Mouse (Mus musculus): ENCODE measurements around the gene Exoc2. TPM values are rescaled to one million over a fixed set of nuclear protein-coding genes. Genes with fewer than 3 reads are reported as not detected.

Exoc2 gene
- polyA plus RNA-seq, 1 experiment from 2014 or later: 42.7 TPM

GRCm38 (mm10) chr13:30785423-30786040 is 188.4 kb downstream of the Exoc2 start:
- no peak overlapping the region for H3K27ac ChIP-seq
- no peak overlapping the region for H3K9ac ChIP-seq
- H3K4me2 ChIP-seq: no peak overlapping the region
- no peaks in the 10 kb centered on the region for H3K36me3 ChIP-seq (replicated peaks)
- H3K4me1 ChIP-seq: no peaks in the 10 kb centered on the region
- no peak for ATAC-seq (ENCODE audit: low FRiP score)
- no peak overlapping the region for H3K4me3 ChIP-seq (replicated peaks)
- WGBS: 91% methylated on average over 4 of the region's 4 CpGs
- no peaks in the 10 kb centered on the region for H3K27me3 ChIP-seq
- H3K9me3 ChIP-seq: no peaks in the 10 kb centered on the region

DNA sequence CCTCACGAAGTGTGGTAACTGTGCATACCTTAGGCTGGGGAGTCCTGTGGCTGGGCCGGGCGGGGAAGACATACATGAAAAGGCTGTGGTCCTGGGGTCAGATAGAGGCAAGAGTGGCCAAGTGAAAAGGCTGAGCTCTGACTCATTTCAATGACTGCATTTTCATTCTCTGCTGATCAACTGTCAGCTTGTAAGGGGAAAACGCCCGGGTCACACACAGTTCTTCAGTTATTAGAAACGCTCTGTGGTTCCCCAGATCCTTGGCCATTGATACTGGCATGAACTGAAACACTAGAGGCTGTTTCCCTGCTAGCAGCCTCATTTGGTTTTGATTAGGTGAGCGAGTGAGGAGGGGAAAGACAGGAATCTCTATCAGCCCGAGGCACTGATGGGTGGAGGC is 191.5 kb downstream of the Exoc2 start:
- no peak overlapping the region for H3K9ac ChIP-seq
- no peak overlapping the region for H3K4me2 ChIP-seq
- 51% methylated on average over 8 of the region's 8 CpGs for WGBS
- no peaks in the 10 kb centered on the region for H3K9me3 ChIP-seq
- H3K36me3 ChIP-seq (replicated peaks): no peaks in the 10 kb centered on the region
- H3K4me3 ChIP-seq (replicated peaks): no peak overlapping the region
- H3K27ac ChIP-seq: no peak overlapping the region
- ATAC-seq (ENCODE audit: low FRiP score): no peak
- H3K4me1 ChIP-seq: no peaks in the 10 kb centered on the region
- H3K27me3 ChIP-seq: no peaks in the 10 kb centered on the region

GRCm38 (mm10) chr13:30781905-30782304 is 192.0 kb downstream of the Exoc2 start:
- Histone ChIP-seq H3K36me3 (replicated peaks) (no peaks in the 10 kb centered on the region), H3K9me3 (no peaks in the 10 kb centered on the region), H3K4me2 (no peak overlapping the region), H3K4me3 (replicated peaks) (no peak overlapping the region), H3K27me3 (no peaks in the 10 kb centered on the region), H3K4me1 (no peaks in the 10 kb centered on the region), H3K9ac (no peak overlapping the region), H3K27ac (no peak overlapping the region)
- ATAC-seq (ENCODE audit: low FRiP score): no peak
- WGBS: 56% methylated on average over 2 of the region's 2 CpGs

GRCm38 (mm10) chr13:30777678-30778179 is 196.2 kb downstream of the Exoc2 start:
- 87% methylated on average over 11 of the region's 11 CpGs for WGBS
- no peak overlapping the region for H3K4me2 ChIP-seq
- H3K27me3 ChIP-seq: no peaks in the 10 kb centered on the region
- no peak overlapping the region for H3K27ac ChIP-seq
- ATAC-seq (ENCODE audit: low FRiP score): no peak
- H3K9ac ChIP-seq: no peak overlapping the region
- H3K9me3 ChIP-seq: no peaks in the 10 kb centered on the region
- no peaks in the 10 kb centered on the region for H3K36me3 ChIP-seq (replicated peaks)
- H3K4me3 ChIP-seq (replicated peaks): no peak overlapping the region
- no peaks in the 10 kb centered on the region for H3K4me1 ChIP-seq

GRCm38 (mm10) chr13:30776021-30776420 is 197.9 kb downstream of the Exoc2 start:
- no peaks in the 10 kb centered on the region for H3K4me1 ChIP-seq
- no peak for ATAC-seq (ENCODE audit: low FRiP score)
- no peak overlapping the region for H3K9ac ChIP-seq
- H3K4me2 ChIP-seq: no peak overlapping the region
- H3K4me3 ChIP-seq (replicated peaks): no peak overlapping the region
- no peaks in the 10 kb centered on the region for H3K36me3 ChIP-seq (replicated peaks)
- 92% methylated on average over 2 of the region's 2 CpGs for WGBS
- no peaks in the 10 kb centered on the region for H3K9me3 ChIP-seq
- no peak overlapping the region for H3K27ac ChIP-seq
- no peaks in the 10 kb centered on the region for H3K27me3 ChIP-seq

GRCm38 (mm10) chr13:30767477-30768127 is 206.3 kb downstream of the Exoc2 start:
- no peaks in the 10 kb centered on the region for H3K9me3 ChIP-seq
- no peak overlapping the region for H3K4me2 ChIP-seq
- WGBS: 92% methylated on average over 6 of the region's 6 CpGs
- H3K4me3 ChIP-seq (replicated peaks): no peak overlapping the region
- no peaks in the 10 kb centered on the region for H3K36me3 ChIP-seq (replicated peaks)
- H3K4me1 ChIP-seq: no peaks in the 10 kb centered on the region
- ATAC-seq (ENCODE audit: low FRiP score): no peak
- no peaks in the 10 kb centered on the region for H3K27me3 ChIP-seq
- H3K9ac ChIP-seq: no peak overlapping the region
- no peak overlapping the region for H3K27ac ChIP-seq

GRCm38 (mm10) chr13:30766636-30767476 is 207.0 kb downstream of the Exoc2 start:
- Histone ChIP-seq H3K9me3 (no peaks in the 10 kb centered on the region), H3K4me3 (replicated peaks) (no peak overlapping the region), H3K4me1 (no peaks in the 10 kb centered on the region), H3K9ac (no peak overlapping the region), H3K36me3 (replicated peaks) (no peaks in the 10 kb centered on the region), H3K4me2 (no peak overlapping the region), H3K27me3 (no peaks in the 10 kb centered on the region), H3K27ac (no peak overlapping the region)
- ATAC-seq (ENCODE audit: low FRiP score): no peak
- WGBS: 92% methylated on average over 5 of the region's 5 CpGs

DNA sequence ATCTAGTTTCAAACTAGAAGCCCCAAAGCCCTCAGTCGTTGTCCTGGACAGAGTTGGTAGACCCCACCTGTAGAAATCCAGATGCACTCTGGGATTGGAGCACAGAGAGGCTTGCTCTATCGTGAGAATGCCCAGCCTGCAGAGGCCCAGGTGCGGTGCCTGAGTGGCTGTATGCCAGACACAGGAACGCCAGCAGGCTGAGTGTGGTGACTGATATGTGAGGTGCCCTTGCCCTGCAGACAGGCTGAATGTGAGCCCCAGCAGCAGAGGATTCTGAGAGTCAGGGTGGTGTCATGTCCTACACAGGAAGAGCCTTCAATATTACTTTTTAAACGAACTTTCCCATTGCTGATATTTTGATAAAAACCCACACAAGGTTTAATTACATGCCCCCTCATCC is 208.0 kb downstream of the Exoc2 start:
- no peaks in the 10 kb centered on the region for H3K36me3 ChIP-seq (replicated peaks)
- no peak overlapping the region for H3K27ac ChIP-seq
- H3K4me1 ChIP-seq: no peaks in the 10 kb centered on the region
- H3K4me2 ChIP-seq: no peak overlapping the region
- no peak overlapping the region for H3K9ac ChIP-seq
- H3K27me3 ChIP-seq: no peaks in the 10 kb centered on the region
- 84% methylated on average over 5 of the region's 5 CpGs for WGBS
- ATAC-seq (ENCODE audit: low FRiP score): no peak
- H3K4me3 ChIP-seq (replicated peaks): no peak overlapping the region
- no peaks in the 10 kb centered on the region for H3K9me3 ChIP-seq

- H3K27ac ChIP-seq: no peak overlapping the region
- H3K4me2 ChIP-seq: no peak overlapping the region
- 82% methylated on average over 8 of the region's 8 CpGs for WGBS
- ATAC-seq (ENCODE audit: low FRiP score): no peak
- no peaks in the 10 kb centered on the region for H3K4me1 ChIP-seq
- no peak overlapping the region for H3K4me3 ChIP-seq (replicated peaks)
- H3K27me3 ChIP-seq: no peaks in the 10 kb centered on the region
- no peak overlapping the region for H3K9ac ChIP-seq
- H3K36me3 ChIP-seq (replicated peaks): no peaks in the 10 kb centered on the region
- no peaks in the 10 kb centered on the region for H3K9me3 ChIP-seq
Observed at GRCm38 (mm10) chr13:30764014-30764740, 209.7 kb downstream of the Exoc2 start.

Other genes starting within 250 kb of the Exoc2 start
- 0.04 and 0.06 TPM in 2 replicates for gene Irf4, start 224.9 kb downstream of the Exoc2 start, polyA plus RNA-seq (2016; fragmentation: Nextera tagmentation; extraction: Ambion mirVana)
- gene Hus1b, start 26.3 kb downstream of the Exoc2 start, polyA plus RNA-seq (2016; fragmentation: Nextera tagmentation; extraction: Ambion mirVana): 0.17 TPM in 1 of 2 replicates, not detected in the other
- 0.18 TPM in 1 of 2 replicates, not detected in the other for gene Gm5447, start 111 bp upstream of the Exoc2 start, polyA plus RNA-seq (2016; fragmentation: Nextera tagmentation; extraction: Ambion mirVana)